Mouse (Mus musculus) embryonic facial prominence, embryonic 14.5 days (tissue): Measurements from ENCODE around the gene Cbx4. TPM values are rescaled to one million over a fixed set of nuclear protein-coding genes. Genes with fewer than 3 reads are reported as not detected.

ENCODE experiments used
- ATAC-seq: fragments of 200-750 bp; cut with Nextera tagmentation; 2 replicates; pipeline ENCODE4 v1.8.0; 2017; ENCODE audit warnings: low read depth, moderate number of reproducible peaks, moderate TSS enrichment
- DNase-seq: peaks from one replicate; pipeline ENCODE4 v3.0.0-alpha.2; 2015; ENCODE audit warnings: low spot score
- H3K27ac ChIP-seq: fragments of 300-500 bp; sonication (generic); replicated peaks from 2 replicates; pipeline ENCODE4 v1.5.1; 2014; ENCODE audit warnings: low read depth, mild to moderate bottlenecking, low read length, moderate library complexity
- H3K27me3 ChIP-seq: fragments of 300-500 bp; sonication (generic); replicated peaks from 2 replicates; pipeline ENCODE4 v1.6.1; 2014; ENCODE audit warnings: low read length; ENCODE audit not compliant: control insufficient read depth, insufficient read depth
- H3K36me3 ChIP-seq: fragments of 300-500 bp; sonication (generic); 2 replicates; pipeline ENCODE4 v1.6.1; 2014; ENCODE audit warnings: low read length, mixed read lengths; ENCODE audit not compliant: control insufficient read depth, insufficient read depth
- H3K4me1 ChIP-seq: fragments of 300-500 bp; sonication (generic); 2 replicates; pipeline ENCODE4 v1.6.1; 2014; ENCODE audit warnings: antibody characterized with exemption, low read length; ENCODE audit not compliant: control insufficient read depth, insufficient read depth
- H3K4me2 ChIP-seq: fragments of 300-500 bp; sonication (generic); 2 replicates; pipeline ENCODE4 v1.6.1; 2014; ENCODE audit warnings: low read depth, mild to moderate bottlenecking, low read length, moderate library complexity, mixed read lengths
- H3K4me3 ChIP-seq: fragments of 300-500 bp; sonication (generic); 2 replicates; pipeline ENCODE4 v1.5.1; 2014; ENCODE audit warnings: low read depth, mild to moderate bottlenecking, low read length
- H3K9ac ChIP-seq: fragments of 300-500 bp; sonication (generic); 2 replicates; pipeline ENCODE4 v1.6.1; 2014; ENCODE audit warnings: low read depth, mild to moderate bottlenecking, low read length, moderate library complexity, mixed read lengths
- H3K9me3 ChIP-seq: fragments of 300-500 bp; sonication (generic); 2 replicates; pipeline ENCODE4 v1.6.1; 2016; ENCODE audit warnings: low read length; ENCODE audit not compliant: control insufficient read depth
- WGBS: fragments of 180-500 bp; shearing (Covaris S2); extraction: QIAGEN DNeasy Blood & Tissue Kit; methylation state at CpG from one replicate; pipeline ENCODE4 v1.1.7; 2014; 5-methylcytosine and 5-hydroxymethylcytosine counted together
- polyA plus RNA-seq: library from polyadenylated mRNA; unstranded; fragments of >200 nt; fragmentation: Nextera tagmentation; extraction: Ambion mirVana; gene quantifications from 2 replicates; pipeline ENCODE4 v1.2.1, GENCODE M21; 2014

Gene Cbx4
- polyA plus RNA-seq, 1 experiment from 2014 or later = 11.0 TPM

GRCm38 (mm10) chr11:119051426-119051825, 34.6 kb downstream of the Cbx4 start:
- H3K27me3 ChIP-seq = peaks cover 90% of the 10 kb centered on the region
- H3K4me1 ChIP-seq = peaks cover 38% of the 10 kb centered on the region
- ATAC-seq = no peak
- H3K27ac ChIP-seq = no peak overlapping the region
- DNase-seq = no peak
- H3K9me3 ChIP-seq = no peaks in the 10 kb centered on the region
- H3K4me2 ChIP-seq = no peak overlapping the region
- no peak overlapping the region for H3K4me3 ChIP-seq
- H3K9ac ChIP-seq = no peak overlapping the region
- H3K36me3 ChIP-seq = no peaks in the 10 kb centered on the region

GRCm38 (mm10) chr11:119050361-119050760, 35.7 kb downstream of the Cbx4 start:
- Histone ChIP-seq H3K4me3 (no peak overlapping the region), H3K9me3 (no peaks in the 10 kb centered on the region), H3K27me3 (peaks cover 92% of the 10 kb centered on the region), H3K9ac (no peak overlapping the region), H3K36me3 (no peaks in the 10 kb centered on the region), H3K27ac (no peak overlapping the region), H3K4me1 (peaks cover 36% of the 10 kb centered on the region), H3K4me2 (no peak overlapping the region)
- WGBS = 0% methylated on average over 2 of the region's 2 CpGs
- ATAC-seq = no peak
- DNase-seq = no peak

- Histone ChIP-seq H3K27me3 (peaks cover 93% of the 10 kb centered on the region), H3K27ac (no peak overlapping the region), H3K4me1 (peaks cover 44% of the 10 kb centered on the region), H3K4me2 (peak overlapping the region; percentile 61; the same call in 1 of the 2 replicates), H3K9ac (no peak overlapping the region), H3K9me3 (no peaks in the 10 kb centered on the region), H3K4me3 (peak overlapping the region; percentile 37; the same call in 1 of the 2 replicates), H3K36me3 (no peaks in the 10 kb centered on the region)
- DNase-seq (no peak), ATAC-seq (no peak)
- WGBS = 2% methylated on average over 13 of the region's 13 CpGs
Observed at GRCm38 (mm10) chr11:119048133-119048510, 37.9 kb downstream of the Cbx4 start.

- WGBS = 1% methylated on average over 41 of the region's 43 CpGs
- Histone ChIP-seq H3K4me3 (peak overlapping the region; percentile 37), H3K36me3 (no peaks in the 10 kb centered on the region), H3K4me2 (peak overlapping the region; percentile 61), H3K4me1 (peaks cover 39% of the 10 kb centered on the region), H3K9me3 (no peaks in the 10 kb centered on the region), H3K27ac (no peak overlapping the region), H3K9ac (peak overlapping the region; percentile 52; the same call in 1 of the 2 replicates), H3K27me3 (peaks cover 91% of the 10 kb centered on the region)
- DNase-seq (peak; percentile 84), ATAC-seq (no peak)
Observed at GRCm38 (mm10) chr11:119047261-119048132, 38.5 kb downstream of the Cbx4 start.

- Histone ChIP-seq H3K4me1 (peaks cover 44% of the 10 kb centered on the region), H3K9ac (peak overlapping the region; percentile 52), H3K27ac (no peak overlapping the region), H3K4me3 (peak overlapping the region; percentile 37), H3K4me2 (peak overlapping the region; percentile 61), H3K27me3 (peaks cover 91% of the 10 kb centered on the region), H3K36me3 (no peaks in the 10 kb centered on the region), H3K9me3 (no peaks in the 10 kb centered on the region)
- ATAC-seq (peak; percentile 26; the same call in 1 of the 2 replicates), DNase-seq (peak; percentile 86)
- under 1% methylated on average over 38 of the region's 39 CpGs for WGBS
Observed at GRCm38 (mm10) chr11:119046601-119047245, 39.3 kb downstream of the Cbx4 start.

GRCm38 (mm10) chr11:119044551-119045337, 41.3 kb downstream of the Cbx4 start:
- H3K9ac ChIP-seq = peak overlapping the region; percentile 28; the same call in 1 of the 2 replicates
- H3K27me3 ChIP-seq = peaks cover 76% of the 10 kb centered on the region
- peaks cover 51% of the 10 kb centered on the region for H3K4me1 ChIP-seq
- no peaks in the 10 kb centered on the region for H3K9me3 ChIP-seq
- no peaks in the 10 kb centered on the region for H3K36me3 ChIP-seq
- H3K27ac ChIP-seq = peak overlapping the region; percentile 31; the same call in 1 of the 2 replicates
- WGBS = 6% methylated on average over 26 of the region's 41 CpGs
- DNase-seq (peak; percentile 40), ATAC-seq (no peak)
- peak overlapping the region; percentile 45 for H3K4me2 ChIP-seq
- peak overlapping the region; percentile 12; the same call in 1 of the 2 replicates for H3K4me3 ChIP-seq

- H3K27ac ChIP-seq = no peak overlapping the region; the same call in 1 of the 2 replicates
- H3K27me3 ChIP-seq = peaks cover 72% of the 10 kb centered on the region
Observed at GRCm38 (mm10) chr11:119043761-119044550, 42.1 kb downstream of the Cbx4 start.

More at GRCm38 (mm10) chr11:119043761-119044550, 42.1 kb downstream of the Cbx4 start:
- no peak for ATAC-seq
- Histone ChIP-seq H3K36me3 (peaks cover 3% of the 10 kb centered on the region), H3K9me3 (no peaks in the 10 kb centered on the region), H3K4me1 (peaks cover 53% of the 10 kb centered on the region), H3K4me3 (0 out of 2 replicates have a peak overlapping the region, but pooled peaks have one; percentile 12), H3K4me2 (peak overlapping the region; percentile 45), H3K9ac (0 out of 2 replicates have a peak overlapping the region, but pooled peaks have one; percentile 28)
- peak; percentile 87 for DNase-seq
- 4% methylated on average over 10 of the region's 10 CpGs for WGBS
